Mouse (Mus musculus) brain, embryonic 14.5 days (tissue): ENCODE measurements around the gene Tff2. TPM values are rescaled to one million over a fixed set of nuclear protein-coding genes. Genes with fewer than 3 reads are reported as not detected.
A peak's percentile ranks its signal among the peaks of the same experiment; 100 is the strongest.

ENCODE experiments used
- DNase-seq: peaks from one replicate; pipeline ENCODE4 v3.0.0-alpha.2; 2011; ENCODE audit warnings: low read depth
- CTCF ChIP-seq: fragments of 200-500 bp; IDR thresholded peaks from 2 replicates; pipeline ENCODE4 v1.5.1; 2012; ENCODE audit warnings: inconsistent platforms, mild to moderate bottlenecking, moderate library complexity, borderline replicate concordance; ENCODE audit not compliant: insufficient read depth, insufficient read length; ENCODE audit errors: extremely low read depth
- POLR2A ChIP-seq: fragments of 200-500 bp; IDR thresholded peaks from 2 replicates; pipeline ENCODE4 v1.6.1; 2012; ENCODE audit warnings: mild to moderate bottlenecking, inconsistent platforms, borderline replicate concordance; ENCODE audit not compliant: poor library complexity, insufficient read depth, insufficient read length, severe bottlenecking; ENCODE audit errors: extremely low read depth
- polyA plus RNA-seq: library from polyadenylated mRNA; depleted of rRNA; stranded (reverse); fragments of >200 nt; gene quantifications from 2 replicates; pipeline ENCODE4 v1.2.3, GENCODE M21; 2012

Tff2 gene
- polyA plus RNA-seq, 1 experiment = not detected

DNA sequence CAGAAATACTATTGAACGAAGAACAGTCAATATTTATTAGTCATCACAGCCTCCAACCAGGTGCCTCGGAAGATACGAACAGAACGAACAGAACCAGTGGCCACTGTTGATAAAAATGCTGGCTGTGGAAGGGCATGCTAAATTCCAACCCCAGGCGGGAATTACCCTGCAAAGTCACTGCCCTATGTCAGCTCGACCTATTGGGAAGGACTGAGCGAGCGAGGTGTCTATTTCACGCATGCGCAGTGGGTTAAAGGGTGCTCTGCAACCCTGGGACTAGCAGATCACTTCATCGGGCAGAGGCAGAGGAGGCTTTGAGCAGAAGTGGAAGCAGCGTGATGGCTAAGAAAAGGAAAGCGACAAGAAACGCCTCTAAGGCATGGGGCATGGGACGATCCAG lies 10.3 kb downstream of the Tff2 start:
- TF ChIP-seq POLR2A = no peak
- TF ChIP-seq CTCF = no peak
- DNase-seq = no peak

GRCm38 (mm10) chr17:31131269-31131821 lies 12.7 kb downstream of the Tff2 start:
- no peak for DNase-seq
- TF ChIP-seq CTCF = no peak
- TF ChIP-seq POLR2A = no peak

- no peak for DNase-seq
- TF ChIP-seq CTCF (no peak), POLR2A (no peak)
Observed at GRCm38 (mm10) chr17:31129452-31129851, 14.6 kb downstream of the Tff2 start, which contains the start of gene Tff3. Gene Tff3, minus strand, starts transcription at chr17:31129646.

DNA sequence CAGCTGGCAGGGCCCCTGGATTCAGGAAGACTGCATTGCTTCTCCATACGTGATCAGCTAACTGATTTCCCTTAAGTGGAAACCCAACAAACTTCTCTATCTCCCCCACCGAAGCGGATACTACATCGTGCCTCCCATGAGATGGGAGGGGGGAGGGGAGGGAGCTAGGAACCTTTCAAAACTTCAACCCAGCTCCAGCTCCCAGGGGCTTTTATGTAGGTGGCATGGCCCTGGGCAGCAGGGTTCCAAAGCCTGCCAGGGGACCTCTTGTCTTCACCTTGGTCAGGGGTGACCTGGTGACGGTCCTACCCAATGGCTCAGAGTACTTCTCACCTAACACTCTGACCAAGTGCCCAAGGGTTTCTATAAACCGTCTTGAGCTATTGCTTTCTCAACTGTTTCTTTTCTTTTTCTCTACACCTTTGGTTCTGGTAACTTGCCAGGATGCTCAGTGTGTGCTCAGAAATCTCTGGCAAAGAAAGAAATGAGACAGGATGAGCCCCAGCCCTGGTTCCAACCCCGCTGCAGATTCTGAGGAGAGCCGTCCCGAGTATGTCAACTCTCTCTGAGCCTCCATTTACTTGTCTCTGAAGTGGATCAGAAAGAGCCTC lies 15.3 kb downstream of the Tff2 start:
- no peak for DNase-seq
- TF ChIP-seq CTCF (no peak), POLR2A (no peak)

GRCm38 (mm10) chr17:31125548-31126266 lies 18.4 kb downstream of the Tff2 start:
- TF ChIP-seq CTCF (no peak), POLR2A (no peak)
- peak; percentile 85 for DNase-seq

- peak; percentile 70 for DNase-seq
- TF ChIP-seq CTCF = peak; percentile 90
- no peak for TF ChIP-seq POLR2A
Observed at GRCm38 (mm10) chr17:31121975-31122374, 22.1 kb downstream of the Tff2 start.

DNA sequence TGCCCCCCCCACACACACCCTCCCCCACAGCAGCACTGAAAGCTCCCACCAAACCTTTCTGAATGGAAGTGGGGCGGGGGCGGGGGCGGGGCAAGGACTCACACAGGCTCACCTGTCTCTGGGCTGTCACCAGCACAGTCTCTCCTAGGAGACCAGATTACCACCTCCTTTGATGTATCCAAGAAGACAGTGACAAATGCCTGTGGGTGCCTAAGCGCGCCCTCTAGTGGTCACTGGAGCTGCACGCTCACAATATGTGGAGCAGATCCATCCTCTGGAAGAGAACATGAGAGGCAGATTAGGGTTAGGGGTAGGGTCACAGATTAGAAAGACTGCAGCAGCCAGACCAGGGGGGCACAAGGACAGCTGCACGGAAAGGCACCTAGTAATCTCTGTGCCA lies 24.7 kb downstream of the Tff2 start:
- TF ChIP-seq CTCF (peak; percentile 95), POLR2A (no peak)
- DNase-seq = peak; percentile 86

DNA sequence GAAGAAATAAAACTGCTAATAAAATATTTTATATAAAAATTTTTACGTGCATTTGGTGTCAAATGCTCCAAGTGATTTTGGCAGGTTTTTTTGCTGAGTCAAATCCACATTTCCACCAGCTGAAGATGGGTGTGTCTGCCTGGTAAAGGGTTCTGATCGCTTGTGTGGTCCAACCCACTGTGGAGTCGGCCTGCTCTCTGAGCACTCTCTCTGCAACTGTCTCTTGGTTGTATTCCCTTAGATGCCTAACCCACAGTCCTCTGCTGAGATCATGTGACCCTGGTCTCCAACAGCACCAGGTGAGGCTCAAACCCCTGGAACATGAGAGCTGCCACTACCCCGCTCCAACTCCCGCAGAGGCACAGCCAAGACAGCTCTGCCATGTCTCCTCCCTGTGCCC lies 26.1 kb downstream of the Tff2 start:
- DNase-seq = no peak
- TF ChIP-seq CTCF = no peak
- no peak for TF ChIP-seq POLR2A

DNA sequence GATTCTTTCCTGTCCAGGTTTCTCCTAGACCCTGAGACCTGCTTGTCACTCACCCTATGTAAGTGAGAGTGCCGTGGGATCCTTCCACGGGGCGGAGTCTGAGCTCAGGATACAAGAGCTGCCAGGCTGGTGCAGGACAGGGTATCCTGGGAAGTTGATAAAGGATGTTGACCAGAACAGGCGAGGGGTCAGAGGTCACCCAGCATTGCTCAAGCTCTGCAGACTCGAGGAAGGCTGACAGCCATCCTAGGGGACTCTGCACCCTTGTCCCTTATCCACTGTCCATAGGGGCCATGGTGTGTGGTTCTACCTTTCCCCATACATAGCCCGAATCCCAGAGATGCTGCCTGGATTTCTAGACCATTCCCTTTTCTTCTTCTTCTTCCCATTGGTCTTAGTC lies 28.0 kb downstream of the Tff2 start:
- DNase-seq = no peak
- no peak for TF ChIP-seq CTCF
- no peak for TF ChIP-seq POLR2A

DNA sequence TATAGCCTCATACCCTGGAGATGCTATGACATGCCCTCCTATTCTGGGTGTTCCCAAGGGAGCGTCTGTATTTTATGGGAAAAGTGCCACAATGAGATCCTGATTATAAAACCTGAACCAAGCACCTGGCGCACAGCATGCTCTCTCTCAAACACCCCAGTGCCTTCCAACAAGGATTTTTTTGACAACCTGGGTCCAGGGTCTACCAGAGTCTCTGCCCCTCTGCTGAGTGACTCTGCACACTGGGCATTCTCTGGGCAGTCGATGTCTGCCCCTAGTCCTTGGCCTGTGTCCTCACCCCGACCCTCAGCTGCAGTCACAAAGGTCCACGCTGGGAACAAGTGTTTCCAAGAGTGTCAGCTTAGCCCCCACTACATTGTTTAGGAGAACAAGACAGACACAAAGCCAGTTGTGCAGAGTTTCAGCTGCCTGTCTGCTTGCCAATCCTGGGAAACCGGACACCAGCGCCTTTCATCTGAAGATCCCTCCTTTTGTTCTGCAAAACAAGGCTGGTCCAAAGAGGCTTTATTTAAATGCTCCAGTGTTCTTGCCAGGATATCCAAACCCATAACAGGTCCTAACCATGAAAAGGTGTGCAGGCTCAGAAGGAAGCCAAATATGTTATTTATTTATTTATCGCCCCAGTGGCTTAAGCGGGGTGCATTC lies 30.8 kb downstream of the Tff2 start:
- DNase-seq = peak; percentile 69
- TF ChIP-seq POLR2A = no peak
- no peak for TF ChIP-seq CTCF

- DNase-seq = no peak
- TF ChIP-seq POLR2A = no peak
- TF ChIP-seq CTCF = no peak
Observed at GRCm38 (mm10) chr17:31108388-31108787, 35.7 kb downstream of the Tff2 start.
